Mouse (Mus musculus) lung, embryonic 14.5 days (tissue): ENCODE measurements around the gene Pef1. TPM values are rescaled to one million over a fixed set of nuclear protein-coding genes. Genes with fewer than 3 reads are reported as not detected.

Experiments used
- ATAC-seq: fragments of 200-750 bp; cut with Nextera tagmentation; 2 replicates; pipeline ENCODE4 v1.8.0; 2017; ENCODE audit warnings: mild to moderate bottlenecking, moderate TSS enrichment, moderate library complexity; ENCODE audit not compliant: insufficient read depth
- DNase-seq: peaks from one replicate; pipeline ENCODE4 v3.0.0-alpha.2; 2015
- H3K27ac ChIP-seq: fragments of 300-500 bp; sonication (generic); 2 replicates; pipeline ENCODE4 v1.5.1; 2014; ENCODE audit warnings: low read depth, mild to moderate bottlenecking, moderate library complexity
- H3K27me3 ChIP-seq: fragments of 300-500 bp; sonication (generic); 2 replicates; pipeline ENCODE4 v1.6.1; 2014; ENCODE audit warnings: low read length, control low read depth; ENCODE audit not compliant: insufficient read depth
- H3K36me3 ChIP-seq: fragments of 300-500 bp; sonication (generic); 2 replicates; pipeline ENCODE4 v1.6.1; 2014; ENCODE audit warnings: control low read depth; ENCODE audit not compliant: insufficient read depth
- H3K4me1 ChIP-seq: fragments of 300-500 bp; sonication (generic); 2 replicates; pipeline ENCODE4 v1.6.1; 2014; ENCODE audit warnings: antibody characterized with exemption, control low read depth; ENCODE audit not compliant: insufficient read depth
- H3K4me2 ChIP-seq: fragments of 300-500 bp; sonication (generic); 2 replicates; pipeline ENCODE4 v1.6.1; 2014; ENCODE audit warnings: mild to moderate bottlenecking
- H3K4me3 ChIP-seq: fragments of 300-500 bp; sonication (generic); 2 replicates; pipeline ENCODE4 v1.5.1; 2014; ENCODE audit warnings: low read depth, low read length
- H3K9ac ChIP-seq: fragments of 300-500 bp; sonication (generic); 2 replicates; pipeline ENCODE4 v1.6.1; 2014
- H3K9me3 ChIP-seq: fragments of 300-500 bp; sonication (generic); 2 replicates; pipeline ENCODE4 v1.6.1; 2016; ENCODE audit warnings: low read depth, low read length, control low read depth
- CTCF ChIP-seq: IDR thresholded peaks from 2 replicates; pipeline ENCODE4 v1.5.1; 2016; ENCODE audit warnings: antibody characterized with exemption, low read depth
- WGBS: fragments of 180-500 bp; shearing (Covaris S2); extraction: QIAGEN DNeasy Blood & Tissue Kit; methylation state at CpG from one replicate; pipeline ENCODE4 v1.1.7; 2014; 5-methylcytosine and 5-hydroxymethylcytosine counted together
- polyA plus RNA-seq: library from polyadenylated mRNA; unstranded; fragments of >200 nt; fragmentation: Nextera tagmentation; extraction: Ambion mirVana; gene quantifications from 2 replicates; pipeline ENCODE4 v1.2.1, GENCODE M21; 2014

Gene Pef1
- polyA plus RNA-seq, 1 experiment from 2014 or later = 69.4 TPM

- WGBS = 20% methylated on average over 7 of the region's 7 CpGs
- Histone ChIP-seq H3K36me3 (peaks cover 33% of the 10 kb centered on the region), H3K27me3 (no peaks in the 10 kb centered on the region), H3K9me3 (no peaks in the 10 kb centered on the region), H3K4me2 (no peak overlapping the region), H3K27ac (no peak overlapping the region), H3K9ac (no peak overlapping the region), H3K4me1 (no peaks in the 10 kb centered on the region), H3K4me3 (no peak overlapping the region)
- no peak for TF ChIP-seq CTCF
- peak; percentile 53 for DNase-seq
- peak; percentile 55; the same call in 1 of the 2 replicates for ATAC-seq
These were observed 39.2 kb upstream of the Pef1 start for GRCm38 (mm10) chr4:130063191-130063590.

GRCm38 (mm10) chr4:130066816-130067215, 35.5 kb upstream of the Pef1 start:
- no peaks in the 10 kb centered on the region for H3K4me1 ChIP-seq
- ATAC-seq = no peak
- H3K4me2 ChIP-seq = no peak overlapping the region
- no peaks in the 10 kb centered on the region for H3K27me3 ChIP-seq
- DNase-seq = peak; percentile 37
- no peak overlapping the region for H3K27ac ChIP-seq
- peak; percentile 78 for TF ChIP-seq CTCF
- no peaks in the 10 kb centered on the region for H3K9me3 ChIP-seq
- H3K4me3 ChIP-seq = no peak overlapping the region
- WGBS = 14% methylated on average over 8 of the region's 8 CpGs
- H3K9ac ChIP-seq = no peak overlapping the region
- peaks cover 6% of the 10 kb centered on the region; the same call in 1 of the 2 replicates for H3K36me3 ChIP-seq

- no peak for TF ChIP-seq CTCF
- no peak overlapping the region for H3K4me3 ChIP-seq
- H3K27ac ChIP-seq = no peak overlapping the region
- WGBS = 61% methylated on average over 3 of the region's 3 CpGs
- H3K9me3 ChIP-seq = no peaks in the 10 kb centered on the region
- no peak for ATAC-seq
- peaks cover 10% of the 10 kb centered on the region; the same call in 1 of the 2 replicates for H3K36me3 ChIP-seq
- no peaks in the 10 kb centered on the region for H3K27me3 ChIP-seq
- H3K4me1 ChIP-seq = no peaks in the 10 kb centered on the region
- H3K4me2 ChIP-seq = no peak overlapping the region
- no peak overlapping the region for H3K9ac ChIP-seq
- DNase-seq = no peak
These were observed 31.8 kb upstream of the Pef1 start for GRCm38 (mm10) chr4:130070523-130070922.

- Histone ChIP-seq H3K27ac (no peak overlapping the region), H3K4me3 (no peak overlapping the region), H3K9me3 (no peaks in the 10 kb centered on the region), H3K9ac (no peak overlapping the region), H3K4me1 (no peaks in the 10 kb centered on the region), H3K36me3 (peaks cover 10% of the 10 kb centered on the region; the same call in 1 of the 2 replicates), H3K4me2 (no peak overlapping the region), H3K27me3 (no peaks in the 10 kb centered on the region)
- DNase-seq (no peak), ATAC-seq (no peak)
- WGBS = 75% methylated on average over 2 of the region's 2 CpGs
- TF ChIP-seq CTCF = no peak
These were observed 30.6 kb upstream of the Pef1 start for GRCm38 (mm10) chr4:130071758-130072157.

DNA sequence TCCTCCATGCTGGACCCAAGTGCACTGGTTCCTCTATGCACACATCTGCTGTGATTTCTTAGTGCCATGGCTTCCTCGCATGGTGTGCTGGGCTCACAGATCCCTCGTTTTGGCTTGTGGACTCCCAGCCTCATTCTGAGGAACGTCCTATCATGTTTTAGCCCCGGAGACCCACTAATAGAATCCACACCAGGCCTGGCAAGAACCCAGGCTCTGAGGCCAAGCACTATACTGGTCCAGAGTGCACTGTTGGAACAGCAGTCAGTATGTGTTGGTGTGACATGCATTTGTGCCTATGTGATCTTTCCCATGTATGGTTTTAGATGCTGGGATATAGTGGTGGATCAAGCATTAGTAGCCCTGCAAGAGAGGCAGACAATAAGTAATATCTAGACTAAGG, 29.0 kb upstream of the Pef1 start:
- no peak overlapping the region for H3K27ac ChIP-seq
- H3K4me3 ChIP-seq = no peak overlapping the region
- H3K27me3 ChIP-seq = no peaks in the 10 kb centered on the region
- no peaks in the 10 kb centered on the region for H3K9me3 ChIP-seq
- peaks cover 10% of the 10 kb centered on the region; the same call in 1 of the 2 replicates for H3K36me3 ChIP-seq
- H3K9ac ChIP-seq = no peak overlapping the region
- no peak overlapping the region for H3K4me2 ChIP-seq
- no peak for TF ChIP-seq CTCF
- WGBS = 86% methylated on average over 4 of the region's 4 CpGs
- ATAC-seq (no peak), DNase-seq (no peak)
- no peaks in the 10 kb centered on the region for H3K4me1 ChIP-seq

- DNase-seq = no peak
- Histone ChIP-seq H3K4me1 (no peaks in the 10 kb centered on the region), H3K9ac (no peak overlapping the region; the same call in 1 of the 2 replicates), H3K27ac (no peak overlapping the region), H3K4me3 (no peak overlapping the region), H3K27me3 (no peaks in the 10 kb centered on the region), H3K9me3 (no peaks in the 10 kb centered on the region), H3K4me2 (no peak overlapping the region), H3K36me3 (peaks cover 10% of the 10 kb centered on the region; the same call in 1 of the 2 replicates)
- no peak for TF ChIP-seq CTCF
- no peak for ATAC-seq
- WGBS = 66% methylated on average over 17 of the region's 17 CpGs
These were observed 27.4 kb upstream of the Pef1 start for GRCm38 (mm10) chr4:130074761-130075515.

- Histone ChIP-seq H3K4me1 (no peaks in the 10 kb centered on the region), H3K9ac (no peak overlapping the region), H3K36me3 (peaks cover 10% of the 10 kb centered on the region; the same call in 1 of the 2 replicates), H3K27me3 (no peaks in the 10 kb centered on the region), H3K4me2 (no peak overlapping the region), H3K27ac (no peak overlapping the region), H3K9me3 (no peaks in the 10 kb centered on the region), H3K4me3 (no peak overlapping the region)
- ATAC-seq (no peak), DNase-seq (no peak)
- TF ChIP-seq CTCF = no peak
- WGBS = 50% methylated on average over 8 of the region's 8 CpGs
These were observed 25.5 kb upstream of the Pef1 start for GRCm38 (mm10) chr4:130076856-130077255.
